Mouse (Mus musculus): Measurements from ENCODE around the gene Tctn1.

The Tctn1 gene

GRCm38 (mm10) chr5:122263933-122264905, at the start of gene Tctn1:
TSS of gene Tctn1 (minus strand) at chr5:122264460.
- in situ Hi-C loops (cut with MboI, MseI), result loop anchor here (5.0 kb wide), 1 partner anchor 42 kb away; no protein-coding TSS in a partner anchor

- in situ Hi-C loops (cut with MboI, MseI), result no loop called here
These were observed 48.9 kb upstream of the Tctn1 start for GRCm38 (mm10) chr5:122312942-122313684.

GRCm38 (mm10) chr5:122312346-122312745, 48.1 kb upstream of the Tctn1 start:
- in situ Hi-C loops (cut with MboI, MseI), result no loop called here

GRCm38 (mm10) chr5:122311692-122312091, 47.4 kb upstream of the Tctn1 start:
- in situ Hi-C loops (cut with MboI, MseI), result no loop called here

- in situ Hi-C loops (cut with MboI, MseI), result no loop called here
These were observed 46.4 kb upstream of the Tctn1 start for GRCm38 (mm10) chr5:122310699-122311098.

- in situ Hi-C loops (cut with MboI, MseI), result no loop called here
These were observed 42.3 kb upstream of the Tctn1 start for GRCm38 (mm10) chr5:122306536-122306935.

GRCm38 (mm10) chr5:122305472-122305871, 41.2 kb upstream of the Tctn1 start:
- in situ Hi-C loops (cut with MboI, MseI), result no loop called here

GRCm38 (mm10) chr5:122304541-122304940, 40.3 kb upstream of the Tctn1 start:
- in situ Hi-C loops (cut with MboI, MseI), result no loop called here

GRCm38 (mm10) chr5:122303937-122304336, 39.7 kb upstream of the Tctn1 start:
- in situ Hi-C loops (cut with MboI, MseI), result no loop called here

GRCm38 (mm10) chr5:122302810-122303745, 38.8 kb upstream of the Tctn1 start:
- in situ Hi-C loops (cut with MboI, MseI), result no loop called here

GRCm38 (mm10) chr5:122300071-122300518, 35.8 kb upstream of the Tctn1 start:
- in situ Hi-C loops (cut with MboI, MseI), result no loop called here

- in situ Hi-C loops (cut with MboI, MseI), result loop anchor here (10.0 kb wide), 1 partner anchor 1091 kb away; the partner anchor contains the start of gene Rpl6
These were observed 31.1 kb upstream of the Tctn1 start for GRCm38 (mm10) chr5:122295113-122295935.

GRCm38 (mm10) chr5:122294219-122294735, 30.0 kb upstream of the Tctn1 start:
- in situ Hi-C loops (cut with MboI, MseI), result loop anchor here (10.0 kb wide), 1 partner anchor 1089 kb away; the partner anchor contains the start of gene Rpl6

- in situ Hi-C loops (cut with MboI, MseI), result loop anchor here (10.0 kb wide), 1 partner anchor 1088 kb away; the partner anchor contains the start of gene Rpl6
These were observed 28.9 kb upstream of the Tctn1 start for GRCm38 (mm10) chr5:122293131-122293530.

- in situ Hi-C loops (cut with MboI, MseI), result loop anchor here (10.0 kb wide), 1 partner anchor 1087 kb away; the partner anchor contains the start of gene Rpl6
These were observed 27.5 kb upstream of the Tctn1 start for GRCm38 (mm10) chr5:122291553-122292339.

GRCm38 (mm10) chr5:122291149-122291548, 26.9 kb upstream of the Tctn1 start:
- in situ Hi-C loops (cut with MboI, MseI), result loop anchor here (10.0 kb wide), 1 partner anchor 1086 kb away; the partner anchor contains the start of gene Rpl6

- in situ Hi-C loops (cut with MboI, MseI), result no loop called here
These were observed 24.0 kb upstream of the Tctn1 start for GRCm38 (mm10) chr5:122288147-122288811.

- in situ Hi-C loops (cut with MboI, MseI), result no loop called here
These were observed 22.8 kb upstream of the Tctn1 start for GRCm38 (mm10) chr5:122287026-122287425.

Data from regulatory T cell (primary cell).